Mouse (Mus musculus): ENCODE data around the gene Exoc3l. TPM values are rescaled to one million over a fixed set of nuclear protein-coding genes. Genes with fewer than 3 reads are reported as not detected.

The Exoc3l gene
- polyA plus RNA-seq, 1 experiment from 2014 or later, result 8.0 TPM

DNA sequence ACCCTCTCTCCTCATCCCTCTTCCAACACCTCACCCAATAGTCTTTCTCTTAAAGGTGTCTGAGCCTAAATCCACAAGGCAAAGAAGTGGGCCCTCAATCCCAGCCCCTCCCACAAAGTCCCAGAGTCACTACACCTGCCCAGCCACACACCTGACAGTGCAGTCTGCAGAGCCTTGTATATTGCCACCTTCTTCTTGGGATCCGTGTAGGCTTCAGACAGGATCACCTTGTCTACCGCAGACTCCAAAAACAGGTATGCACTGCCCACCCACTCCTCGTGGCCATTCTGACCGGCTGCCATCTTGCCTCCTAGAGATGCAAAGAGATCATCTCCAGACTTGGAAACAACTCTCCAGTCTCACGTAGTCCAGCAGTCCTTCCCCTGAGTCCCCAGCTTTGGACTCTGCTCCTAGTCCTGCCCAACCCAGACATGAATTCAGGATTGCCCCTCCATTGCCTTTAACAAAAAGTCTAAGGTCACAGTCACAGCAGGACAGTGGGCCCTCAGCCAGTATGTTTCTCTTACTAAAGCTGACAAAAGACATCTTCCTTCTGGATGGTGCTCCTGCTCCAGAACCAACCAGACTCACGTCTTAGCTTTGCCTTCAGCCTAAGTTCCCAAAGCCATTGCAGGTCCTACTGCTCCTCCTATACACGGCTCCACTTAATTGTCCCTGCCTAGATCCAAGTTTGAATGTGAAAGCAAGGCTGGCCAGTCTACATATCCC, 35.4 kb downstream of the Exoc3l start:
- H3K27ac ChIP-seq (ENCODE audit: low read depth, low read length), result no peak overlapping the region
- H3K36me3 ChIP-seq (ENCODE audit: control insufficient read depth, insufficient read depth, low read length), result no peaks in the 10 kb centered on the region
- no peak overlapping the region for H3K4me2 ChIP-seq (ENCODE audit: low read depth, low read length)
- ATAC-seq (ENCODE audit: low read depth), result no peak
- 61% methylated on average over 7 of the region's 7 CpGs for WGBS
- H3K4me1 ChIP-seq (ENCODE audit: control insufficient read depth, insufficient read depth, low read length), result peaks cover 3% of the 10 kb centered on the region; the same call in 1 of the 2 replicates
- H3K27me3 ChIP-seq (ENCODE audit: control insufficient read depth, insufficient read depth, low read length), result peaks cover 57% of the 10 kb centered on the region
- H3K9me3 ChIP-seq (ENCODE audit: control insufficient read depth, low read length), result no peaks in the 10 kb centered on the region
- H3K9ac ChIP-seq (replicated peaks; ENCODE audit: low read depth, low read length), result no peak overlapping the region
- H3K4me3 ChIP-seq (ENCODE audit: low read depth, low read length), result no peak overlapping the region

DNA sequence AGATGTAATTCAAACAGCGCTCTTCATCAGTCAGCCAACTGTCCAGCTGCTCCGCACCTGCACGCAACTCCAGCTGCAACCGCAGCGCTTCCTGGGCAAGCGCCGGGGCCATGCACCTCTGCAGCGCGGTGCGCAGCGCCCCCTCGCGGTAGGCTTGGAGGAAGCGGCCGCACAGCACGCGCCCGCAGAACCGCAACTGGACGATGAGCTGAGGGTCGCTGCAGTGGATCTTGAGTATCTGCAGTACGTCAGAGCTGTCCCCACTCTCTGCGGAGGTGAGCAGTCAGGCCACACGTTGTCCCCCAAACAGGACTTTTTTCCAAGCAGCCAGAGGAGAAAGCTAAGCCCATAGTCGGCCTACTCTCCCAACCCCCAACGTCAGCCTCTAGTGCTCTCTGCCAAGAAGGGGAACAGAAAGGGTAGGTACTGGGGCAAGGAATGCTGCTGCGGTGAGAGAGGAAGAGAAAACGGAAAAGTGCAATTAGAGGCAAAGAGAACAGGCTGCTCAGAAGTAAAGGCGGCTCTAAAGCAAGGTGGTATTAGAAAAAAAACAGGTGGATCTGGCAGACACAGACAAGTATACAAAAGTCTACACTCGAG, 36.1 kb downstream of the Exoc3l start:
- 5% methylated on average over 30 of the region's 30 CpGs for WGBS
- Histone ChIP-seq H3K27me3 (ENCODE audit: control insufficient read depth, insufficient read depth, low read length) (peaks cover 50% of the 10 kb centered on the region), H3K4me2 (ENCODE audit: low read depth, low read length) (peak overlapping the region; percentile 67), H3K4me1 (ENCODE audit: control insufficient read depth, insufficient read depth, low read length) (peaks cover 3% of the 10 kb centered on the region; the same call in 1 of the 2 replicates), H3K36me3 (ENCODE audit: control insufficient read depth, insufficient read depth, low read length) (no peaks in the 10 kb centered on the region), H3K4me3 (ENCODE audit: low read depth, low read length) (peak overlapping the region; percentile 27), H3K9ac (replicated peaks; ENCODE audit: low read depth, low read length) (0 out of 2 replicates have a peak overlapping the region, but pooled peaks have one; percentile 32), H3K27ac (ENCODE audit: low read depth, low read length) (no peak overlapping the region), H3K9me3 (ENCODE audit: control insufficient read depth, low read length) (no peaks in the 10 kb centered on the region)
- peak; percentile 72 for ATAC-seq (ENCODE audit: low read depth)

DNA sequence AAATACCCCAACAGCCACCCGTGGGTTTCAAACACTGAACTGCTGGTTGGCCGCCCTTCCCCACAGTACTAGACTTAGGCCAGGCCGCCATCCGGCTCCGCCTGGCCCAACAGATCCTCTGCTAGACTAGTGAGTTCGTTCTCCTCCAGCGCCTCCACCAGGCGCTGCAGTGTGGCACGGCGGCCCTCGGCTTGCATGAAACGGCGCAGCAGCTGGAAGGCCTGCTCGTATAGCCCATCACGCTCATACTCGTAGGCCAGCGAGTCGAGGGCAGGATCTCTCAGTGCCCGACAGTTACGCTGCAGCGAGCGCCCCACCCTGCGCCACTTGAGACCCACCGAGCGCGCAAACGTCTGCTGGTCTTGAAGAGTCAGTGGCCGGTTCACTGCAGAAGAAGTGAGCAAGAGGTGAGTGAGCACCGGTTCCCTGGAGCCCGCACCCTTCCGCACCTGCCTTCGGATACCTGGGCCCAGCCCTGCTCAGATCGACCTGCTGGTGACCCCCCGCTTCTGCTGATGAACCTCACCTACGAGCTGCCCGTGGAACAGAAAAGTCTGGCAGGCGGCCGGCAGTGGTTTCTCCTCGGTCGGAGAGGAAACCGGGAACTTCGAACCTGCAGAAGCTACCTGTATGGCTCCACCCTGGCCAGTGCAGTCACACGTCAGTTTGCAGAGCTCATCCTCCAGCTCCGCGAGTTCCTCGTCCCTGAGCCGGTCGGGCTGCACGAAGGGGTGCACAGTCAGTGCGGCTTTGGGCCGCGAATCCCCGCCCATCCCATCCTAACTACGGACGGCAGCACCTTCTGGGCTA, 36.8 kb downstream of the Exoc3l start:
- ATAC-seq (ENCODE audit: low read depth), result peak; percentile 50
- Histone ChIP-seq H3K4me2 (ENCODE audit: low read depth, low read length) (peak overlapping the region; percentile 67), H3K9ac (replicated peaks; ENCODE audit: low read depth, low read length) (peak overlapping the region; percentile 32; the same call in 1 of the 2 replicates), H3K4me3 (ENCODE audit: low read depth, low read length) (peak overlapping the region; percentile 27), H3K27me3 (ENCODE audit: control insufficient read depth, insufficient read depth, low read length) (peaks cover 50% of the 10 kb centered on the region), H3K4me1 (ENCODE audit: control insufficient read depth, insufficient read depth, low read length) (peaks cover 7% of the 10 kb centered on the region; the same call in 1 of the 2 replicates), H3K36me3 (ENCODE audit: control insufficient read depth, insufficient read depth, low read length) (no peaks in the 10 kb centered on the region), H3K9me3 (ENCODE audit: control insufficient read depth, low read length) (no peaks in the 10 kb centered on the region), H3K27ac (ENCODE audit: low read depth, low read length) (no peak overlapping the region)
- 3% methylated on average over 55 of the region's 55 CpGs for WGBS

DNA sequence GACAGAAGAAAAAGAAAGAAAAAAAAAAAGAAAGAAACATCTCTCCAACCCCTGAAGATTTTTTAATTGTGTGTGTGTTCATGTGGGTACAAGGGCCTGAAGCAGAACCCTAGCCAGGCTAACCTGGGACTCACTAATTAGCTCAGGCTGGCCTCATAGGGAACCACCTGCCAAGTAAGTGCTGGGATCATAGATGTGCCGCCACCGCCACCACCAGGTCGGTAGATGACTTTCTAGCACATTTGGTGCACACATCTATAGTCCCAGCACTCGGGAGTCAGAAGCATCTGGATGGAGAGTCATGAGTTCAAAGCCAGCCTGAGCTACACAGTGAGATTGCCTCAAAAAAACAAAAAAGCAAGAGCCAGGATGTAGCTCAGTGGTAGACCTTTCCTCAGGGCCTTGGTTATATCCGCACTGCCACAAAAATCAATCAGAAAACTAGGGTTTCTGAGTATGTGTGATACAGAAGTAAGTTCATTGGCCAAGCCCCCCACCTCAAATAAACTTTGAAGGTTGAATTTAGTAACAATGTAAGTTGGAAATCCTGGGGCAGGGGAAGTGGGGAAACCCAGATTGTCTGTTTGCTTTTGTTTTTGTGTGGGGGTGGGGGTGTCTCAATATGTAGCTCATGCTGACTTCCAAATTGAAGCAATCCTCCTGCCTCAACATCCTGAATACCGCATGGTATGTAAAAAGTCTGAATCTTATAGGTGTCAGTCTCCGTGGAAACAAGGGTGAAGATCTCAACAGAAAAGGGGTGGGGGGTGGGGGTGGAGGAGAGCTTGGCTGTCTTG, 38.4 kb downstream of the Exoc3l start:
- Histone ChIP-seq H3K27me3 (ENCODE audit: control insufficient read depth, insufficient read depth, low read length) (peaks cover 45% of the 10 kb centered on the region), H3K4me2 (ENCODE audit: low read depth, low read length) (no peak overlapping the region), H3K36me3 (ENCODE audit: control insufficient read depth, insufficient read depth, low read length) (no peaks in the 10 kb centered on the region), H3K4me3 (ENCODE audit: low read depth, low read length) (no peak overlapping the region), H3K4me1 (ENCODE audit: control insufficient read depth, insufficient read depth, low read length) (peaks cover 7% of the 10 kb centered on the region; the same call in 1 of the 2 replicates), H3K27ac (ENCODE audit: low read depth, low read length) (no peak overlapping the region), H3K9ac (replicated peaks; ENCODE audit: low read depth, low read length) (no peak overlapping the region), H3K9me3 (ENCODE audit: control insufficient read depth, low read length) (no peaks in the 10 kb centered on the region)
- 75% methylated on average over 7 of the region's 7 CpGs for WGBS
- no peak for ATAC-seq (ENCODE audit: low read depth)

DNA sequence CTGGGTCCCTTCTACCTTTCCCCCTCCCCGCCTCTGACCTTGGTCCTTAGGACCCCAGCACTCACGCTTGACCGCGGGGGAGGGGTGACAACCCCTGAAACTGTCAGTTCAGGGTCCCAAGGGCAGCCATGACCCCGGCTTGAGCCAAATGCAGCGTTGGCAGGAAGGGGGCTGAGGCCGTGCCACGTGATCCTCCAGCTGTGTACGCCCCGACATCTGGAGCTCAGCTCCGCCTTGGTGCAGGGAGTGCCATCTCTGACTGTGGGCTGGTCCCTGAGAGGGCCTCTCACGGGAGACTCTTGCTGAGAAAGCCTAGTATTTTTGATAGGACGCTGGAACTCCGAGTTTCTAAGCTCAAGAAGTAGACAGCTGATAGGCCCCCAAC, 40.9 kb downstream of the Exoc3l start, which contains the start of gene B3gnt9:
B3gnt9 (minus strand) TSS at position 188 of the 385 bp plus-strand sequence.
- peak within 1 kb of the TSS; percentile 97 for H3K4me2 ChIP-seq (ENCODE audit: low read depth, low read length)
- H3K9me3 ChIP-seq (ENCODE audit: control insufficient read depth, low read length), result no peaks in the 10 kb centered on the region
- peaks cover 17% of the 10 kb centered on the region for H3K36me3 ChIP-seq (ENCODE audit: control insufficient read depth, insufficient read depth, low read length)
- 2% methylated on average over 14 of the region's 14 CpGs for WGBS
- peak within 1 kb of the TSS; percentile 48; the same call in 1 of the 2 replicates for H3K27ac ChIP-seq (ENCODE audit: low read depth, low read length)
- ATAC-seq (ENCODE audit: low read depth), result peak; percentile 32; the same call in 1 of the 2 replicates
- peaks cover 28% of the 10 kb centered on the region for H3K27me3 ChIP-seq (ENCODE audit: control insufficient read depth, insufficient read depth, low read length)
- peak within 1 kb of the TSS; percentile 57 for H3K4me3 ChIP-seq (ENCODE audit: low read depth, low read length)
- H3K4me1 ChIP-seq (ENCODE audit: control insufficient read depth, insufficient read depth, low read length), result peaks cover 7% of the 10 kb centered on the region; the same call in 1 of the 2 replicates
- peak within 1 kb of the TSS; percentile 72 for H3K9ac ChIP-seq (replicated peaks; ENCODE audit: low read depth, low read length)

DNA sequence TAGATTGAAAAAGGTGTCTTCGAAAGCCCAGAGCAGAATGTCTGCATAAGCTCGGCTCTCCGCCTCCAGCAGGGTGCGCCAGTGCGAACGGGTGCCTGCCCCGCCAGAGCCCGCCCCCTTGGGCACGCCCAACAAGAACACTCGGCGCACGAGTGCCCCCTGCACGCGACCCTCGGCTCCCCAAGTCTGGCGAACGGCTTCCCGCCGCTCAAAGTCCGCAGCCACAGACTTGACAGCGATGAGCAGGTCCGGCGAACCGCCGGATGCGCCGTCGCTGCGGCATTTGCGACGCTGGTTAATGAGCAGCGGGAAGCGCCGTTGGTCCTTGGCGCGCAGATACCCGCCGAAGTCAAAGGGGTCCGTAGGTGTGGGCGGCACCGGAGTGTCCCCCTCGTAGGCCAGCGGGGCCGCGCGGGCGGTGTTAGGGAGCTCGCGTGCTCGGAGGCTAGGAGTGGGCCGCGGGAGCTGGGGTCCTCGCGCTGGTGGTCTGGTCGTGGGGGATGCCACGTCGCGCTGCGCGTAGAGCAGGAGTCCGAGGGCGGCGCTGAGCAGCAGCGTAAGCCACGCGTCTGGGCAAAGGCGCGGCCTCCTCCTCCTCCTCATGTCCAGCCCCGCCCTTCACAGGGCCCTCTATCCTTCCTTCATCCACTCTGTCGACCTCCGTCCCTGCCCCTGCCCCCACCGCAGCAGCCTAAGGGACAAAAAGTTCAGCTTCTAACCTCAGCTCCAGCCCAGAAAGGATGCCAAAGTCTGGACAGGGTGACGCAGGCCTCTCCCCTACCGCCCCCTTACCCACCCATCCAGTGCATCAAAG, 41.5 kb downstream of the Exoc3l start:
- Histone ChIP-seq H3K9ac (replicated peaks; ENCODE audit: low read depth, low read length) (peak overlapping the region; percentile 72), H3K4me1 (ENCODE audit: control insufficient read depth, insufficient read depth, low read length) (peaks cover 5% of the 10 kb centered on the region; the same call in 1 of the 2 replicates), H3K36me3 (ENCODE audit: control insufficient read depth, insufficient read depth, low read length) (peaks cover 23% of the 10 kb centered on the region), H3K4me3 (ENCODE audit: low read depth, low read length) (peak overlapping the region; percentile 57), H3K4me2 (ENCODE audit: low read depth, low read length) (peak overlapping the region; percentile 97), H3K27ac (ENCODE audit: low read depth, low read length) (peak overlapping the region; percentile 48; the same call in 1 of the 2 replicates), H3K9me3 (ENCODE audit: control insufficient read depth, low read length) (no peaks in the 10 kb centered on the region), H3K27me3 (ENCODE audit: control insufficient read depth, insufficient read depth, low read length) (peaks cover 22% of the 10 kb centered on the region)
- under 1% methylated on average over 74 of the region's 74 CpGs for WGBS
- peak; percentile 83 for ATAC-seq (ENCODE audit: low read depth)

DNA sequence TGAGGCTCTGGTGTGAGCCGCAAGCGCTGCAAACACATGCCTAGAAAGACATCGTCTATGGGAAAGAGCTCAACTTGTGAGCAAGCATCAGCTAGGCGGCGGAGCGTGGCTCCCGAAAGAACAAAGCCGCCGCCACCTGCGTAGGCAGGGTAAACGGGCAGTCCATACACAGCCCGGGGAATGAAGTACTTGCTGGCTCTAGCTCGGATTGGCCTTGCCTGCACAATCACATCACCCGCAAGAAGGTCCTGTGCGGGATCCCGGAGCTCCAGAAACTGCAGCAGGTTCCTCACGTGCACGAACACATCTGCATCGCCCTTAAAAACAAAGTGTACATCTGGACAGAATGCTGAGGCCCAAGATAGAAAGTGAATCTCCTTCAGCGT, 42.1 kb downstream of the Exoc3l start:
- Histone ChIP-seq H3K9me3 (ENCODE audit: control insufficient read depth, low read length) (no peaks in the 10 kb centered on the region), H3K4me2 (ENCODE audit: low read depth, low read length) (peak overlapping the region; percentile 97), H3K4me1 (ENCODE audit: control insufficient read depth, insufficient read depth, low read length) (0 out of 2 replicates have a peak, but pooled peaks cover 4% of the 10 kb centered on the region), H3K36me3 (ENCODE audit: control insufficient read depth, insufficient read depth, low read length) (peaks cover 28% of the 10 kb centered on the region), H3K4me3 (ENCODE audit: low read depth, low read length) (peak overlapping the region; percentile 57), H3K9ac (replicated peaks; ENCODE audit: low read depth, low read length) (peak overlapping the region; percentile 72), H3K27me3 (ENCODE audit: control insufficient read depth, insufficient read depth, low read length) (peaks cover 16% of the 10 kb centered on the region), H3K27ac (ENCODE audit: low read depth, low read length) (no peak overlapping the region)
- peak; percentile 24; the same call in 1 of the 2 replicates for ATAC-seq (ENCODE audit: low read depth)
- WGBS, result 33% methylated on average over 20 of the region's 20 CpGs
